Mouse (Mus musculus) hindbrain, embryonic 13.5 days (tissue): ENCODE measurements around the gene Zfp708. TPM values are rescaled to one million over a fixed set of nuclear protein-coding genes. Genes with fewer than 3 reads are reported as not detected.
"Not testable (repeated sequence)": the region's sequence is repeated elsewhere in the genome, so short reads cannot be mapped to it uniquely, and the experiment has no call there.

Experiments used
- ATAC-seq: fragments of 200-750 bp; cut with Nextera tagmentation; 2 replicates; pipeline ENCODE4 v1.8.0; 2017; ENCODE audit warnings: moderate TSS enrichment; ENCODE audit not compliant: low FRiP score
- H3K27ac ChIP-seq: fragments of 300-500 bp; sonication (generic); 2 replicates; pipeline ENCODE4 v1.5.1; 2015; ENCODE audit warnings: inconsistent platforms, mild to moderate bottlenecking, moderate library complexity
- H3K27me3 ChIP-seq: fragments of 300-500 bp; sonication (generic); 2 replicates; pipeline ENCODE4 v1.6.1; 2015; ENCODE audit warnings: mild to moderate bottlenecking, inconsistent platforms
- H3K36me3 ChIP-seq: fragments of 300-500 bp; sonication (generic); 2 replicates; pipeline ENCODE4 v1.6.1; 2015; ENCODE audit warnings: mild to moderate bottlenecking, inconsistent platforms
- H3K4me1 ChIP-seq: fragments of 300-500 bp; sonication (generic); replicated peaks from 2 replicates; pipeline ENCODE4 v1.6.1; 2015; ENCODE audit warnings: inconsistent platforms
- H3K4me2 ChIP-seq: fragments of 300-500 bp; sonication (generic); 2 replicates; pipeline ENCODE4 v1.6.1; 2015; ENCODE audit warnings: inconsistent platforms, mild to moderate bottlenecking, moderate library complexity
- H3K4me3 ChIP-seq: fragments of 300-500 bp; sonication (generic); 2 replicates; pipeline ENCODE4 v1.5.1; 2015; ENCODE audit warnings: mild to moderate bottlenecking, inconsistent platforms
- H3K9ac ChIP-seq: fragments of 300-500 bp; sonication (generic); 2 replicates; pipeline ENCODE4 v1.6.1; 2015; ENCODE audit warnings: mild to moderate bottlenecking, inconsistent platforms
- H3K9me3 ChIP-seq: fragments of 300-500 bp; sonication (generic); 2 replicates; pipeline ENCODE4 v1.6.1; 2016; ENCODE audit warnings: inconsistent platforms
- WGBS: fragments of 180-500 bp; shearing (Covaris S2); methylation state at CpG from one replicate; pipeline ENCODE4 v1.1.7; 2015; 5-methylcytosine and 5-hydroxymethylcytosine counted together
- polyA plus RNA-seq: library from polyadenylated mRNA; unstranded; fragments of >200 nt; fragmentation: Nextera tagmentation; extraction: Ambion mirVana; gene quantifications from 2 replicates; pipeline ENCODE4 v1.2.1, GENCODE M21; 2015

The Zfp708 gene
- 8.7 and 9.8 TPM in 2 replicates for polyA plus RNA-seq

DNA sequence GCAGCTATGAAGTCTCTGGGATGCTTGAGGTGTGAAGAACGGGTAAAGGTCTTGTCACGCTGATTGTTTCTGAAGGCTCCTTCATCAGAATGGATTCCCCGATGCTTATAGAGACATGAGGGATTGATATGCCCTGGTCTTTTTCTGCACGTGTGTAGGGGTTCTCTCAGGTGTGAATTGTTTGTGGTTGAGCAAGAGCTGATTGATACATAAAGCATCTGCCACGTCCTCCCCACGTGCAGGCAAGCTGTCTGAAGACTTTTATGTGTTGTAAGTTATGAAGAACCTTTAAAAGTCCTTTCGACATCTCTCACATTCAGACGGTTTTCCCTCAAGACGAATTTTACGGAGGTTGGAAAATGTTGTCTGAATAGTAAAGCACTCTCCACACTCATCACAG is at the start of gene Zfp708:
Zfp708 (minus strand) TSS at position 101 of the 400 bp plus-strand sequence.
- H3K4me2 ChIP-seq = no peak within 1 kb of the TSS
- no peaks in the 10 kb centered on the region for H3K4me1 ChIP-seq
- H3K9ac ChIP-seq = no peak within 1 kb of the TSS
- no peaks in the 10 kb centered on the region for H3K27me3 ChIP-seq
- WGBS = 93% methylated on average over 10 of the region's 10 CpGs
- no peaks in the 10 kb centered on the region for H3K36me3 ChIP-seq
- no peaks in the 10 kb centered on the region for H3K9me3 ChIP-seq
- no peak for ATAC-seq
- H3K4me3 ChIP-seq = no peak within 1 kb of the TSS
- no peak within 1 kb of the TSS for H3K27ac ChIP-seq

DNA sequence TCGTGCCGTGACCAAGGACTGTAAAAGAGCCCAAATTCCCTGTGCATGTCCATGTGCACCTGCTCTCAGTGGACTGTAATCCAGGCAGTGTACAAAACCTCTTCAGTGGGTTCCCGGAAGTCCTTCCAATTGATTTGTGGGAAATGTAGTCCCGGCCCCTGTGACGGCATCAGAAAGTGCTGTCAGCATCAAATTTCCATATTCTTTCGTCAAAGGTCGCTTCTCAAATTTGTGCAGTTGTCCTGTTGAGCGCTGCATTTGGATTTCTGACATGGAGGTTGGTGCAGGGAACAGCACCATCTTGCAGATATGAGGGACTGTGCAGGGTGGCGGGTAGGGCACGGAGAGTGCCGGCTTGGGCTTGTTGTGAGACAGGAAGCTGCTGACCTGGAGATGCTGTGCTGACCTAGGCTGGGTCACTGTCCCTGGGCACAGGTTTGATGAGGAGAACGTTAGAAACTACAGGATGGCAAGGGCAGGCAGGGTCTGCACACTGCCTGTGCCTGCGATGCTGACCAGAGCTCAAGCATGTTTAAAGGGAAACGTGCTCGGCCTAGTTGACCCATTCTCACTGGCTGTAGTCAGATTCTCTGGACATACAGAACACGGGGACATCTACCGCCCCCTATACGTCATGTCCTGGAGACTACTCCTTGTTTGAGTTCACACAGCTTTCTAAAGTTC is 30.4 kb upstream of the Zfp708 start:
- H3K36me3 ChIP-seq = no peaks in the 10 kb centered on the region
- WGBS = 1% methylated on average over 18 of the region's 18 CpGs
- peak overlapping the region; percentile 74 for H3K27ac ChIP-seq
- peaks cover 9% of the 10 kb centered on the region for H3K4me1 ChIP-seq
- H3K4me2 ChIP-seq = peak overlapping the region; percentile 74
- H3K4me3 ChIP-seq = peak overlapping the region; percentile 62
- peak overlapping the region; percentile 85 for H3K9ac ChIP-seq
- no peaks in the 10 kb centered on the region for H3K27me3 ChIP-seq
- no peaks in the 10 kb centered on the region for H3K9me3 ChIP-seq
- peak; percentile 97 for ATAC-seq

DNA sequence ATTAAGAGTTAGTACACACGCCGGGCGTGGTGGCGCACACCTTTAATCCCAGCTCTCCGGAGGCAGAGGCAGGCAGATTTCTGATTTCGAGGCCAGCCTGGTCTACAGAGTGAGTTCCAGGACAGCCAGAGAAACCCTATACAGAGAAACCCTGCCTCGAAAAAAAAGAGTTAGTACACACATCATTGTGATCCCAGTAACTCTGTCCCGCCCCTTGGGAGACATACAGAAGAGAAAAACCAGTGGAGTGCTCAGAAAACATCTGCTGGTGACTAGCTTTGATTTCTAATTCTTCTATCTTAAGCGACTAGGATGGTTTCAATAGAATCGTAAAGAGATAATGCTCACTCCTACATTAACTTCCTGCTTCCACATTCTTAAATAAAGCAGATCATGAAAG is 29.7 kb upstream of the Zfp708 start:
- Histone ChIP-seq H3K27ac (peak overlapping the region; percentile 74; the same call in 1 of the 2 replicates), H3K4me2 (peak overlapping the region; percentile 74), H3K4me3 (peak overlapping the region; percentile 62)
- not testable (repeated sequence) for H3K27me3 ChIP-seq, H3K9ac ChIP-seq, H3K4me1 ChIP-seq, H3K9me3 ChIP-seq, H3K36me3 ChIP-seq
- peak; percentile 41; the same call in 1 of the 2 replicates for ATAC-seq
- 81% methylated on average over 10 of the region's 10 CpGs for WGBS

DNA sequence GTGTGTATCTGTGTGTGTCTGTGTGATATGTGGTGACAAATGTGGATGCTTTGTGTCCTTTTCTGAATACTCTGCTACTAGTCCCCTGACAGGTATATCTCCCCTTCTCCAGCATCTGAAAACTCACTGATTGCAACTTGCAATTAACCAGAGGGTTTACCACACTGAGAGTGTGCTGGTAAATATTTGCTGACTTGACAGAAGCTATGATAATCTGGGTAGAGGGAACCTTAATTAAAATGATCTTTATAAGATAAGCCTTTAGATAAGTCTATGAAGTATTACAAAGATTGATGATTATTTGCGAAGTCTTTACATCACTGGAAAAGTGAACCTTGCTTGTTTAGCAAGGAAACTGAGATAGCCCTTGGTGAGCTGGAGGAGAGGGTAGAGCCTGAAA is 26.7 kb upstream of the Zfp708 start:
- no peaks in the 10 kb centered on the region for H3K9me3 ChIP-seq
- no peaks in the 10 kb centered on the region for H3K36me3 ChIP-seq
- WGBS = 82% methylated on average over 1 of the region's 1 CpGs
- no peak overlapping the region for H3K4me2 ChIP-seq
- H3K4me1 ChIP-seq = peaks cover 9% of the 10 kb centered on the region
- no peaks in the 10 kb centered on the region for H3K27me3 ChIP-seq
- H3K4me3 ChIP-seq = no peak overlapping the region
- H3K9ac ChIP-seq = no peak overlapping the region
- ATAC-seq = no peak
- H3K27ac ChIP-seq = no peak overlapping the region

DNA sequence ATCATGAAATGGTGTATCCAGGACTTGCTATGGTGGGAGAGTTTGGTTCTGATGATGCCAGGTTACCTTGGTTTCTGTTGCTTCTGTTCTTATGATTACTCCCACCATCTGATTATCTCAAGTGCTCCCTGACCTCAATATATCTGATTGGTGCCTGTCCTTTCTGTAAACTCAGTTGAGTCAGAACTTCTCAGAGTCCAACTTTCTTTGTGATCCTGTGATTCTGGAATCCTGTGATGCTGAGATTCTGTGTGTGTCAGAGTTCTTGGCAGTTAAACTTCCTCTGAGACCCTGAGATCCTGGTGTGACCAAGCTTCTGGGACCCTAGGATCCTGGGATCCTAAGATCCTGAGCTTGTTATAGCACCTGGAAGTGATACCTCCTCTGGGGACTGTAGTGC is 23.6 kb upstream of the Zfp708 start, which contains the start of gene Zfp759:
Zfp759 (plus strand) TSS at position 301 of the 400 bp plus-strand sequence.
- ATAC-seq = not testable (repeated sequence)

DNA sequence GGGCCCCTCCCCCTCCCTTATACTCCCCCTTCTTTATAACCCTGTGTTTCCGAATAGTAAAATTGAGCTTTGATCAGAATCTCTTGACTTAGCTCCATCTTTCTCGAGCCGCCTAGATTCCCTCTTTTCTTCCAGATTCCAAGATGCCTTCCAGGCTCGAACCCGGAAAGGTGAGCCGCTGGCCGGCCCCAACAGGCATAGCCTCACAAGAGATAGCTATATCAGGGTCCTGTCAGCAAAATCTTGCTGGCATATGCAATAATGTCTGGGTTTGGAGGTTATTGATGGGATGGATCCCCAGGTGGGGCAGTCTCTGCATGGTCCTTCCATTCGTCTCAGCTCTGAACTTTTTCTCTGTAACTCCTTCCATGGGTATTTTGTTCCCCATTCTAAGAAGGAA is 18.4 kb upstream of the Zfp708 start, which contains the start of gene Rslcan18:
Rslcan18 (minus strand) TSS at position 101 of the 400 bp plus-strand sequence.
- H3K27ac ChIP-seq, H3K4me3 ChIP-seq, H3K4me2 ChIP-seq, H3K9ac ChIP-seq, H3K36me3 ChIP-seq, ATAC-seq, H3K4me1 ChIP-seq, H3K27me3 ChIP-seq, H3K9me3 ChIP-seq: not testable (repeated sequence)
- 92% methylated on average over 8 of the region's 8 CpGs for WGBS

More for the DNA sequence above, 23.6 kb upstream of the Zfp708 start, which contains the start of gene Zfp759:
- not testable (repeated sequence) for H3K9me3 ChIP-seq, H3K4me1 ChIP-seq, H3K27ac ChIP-seq, H3K36me3 ChIP-seq, H3K9ac ChIP-seq, H3K27me3 ChIP-seq, H3K4me3 ChIP-seq, H3K4me2 ChIP-seq

DNA sequence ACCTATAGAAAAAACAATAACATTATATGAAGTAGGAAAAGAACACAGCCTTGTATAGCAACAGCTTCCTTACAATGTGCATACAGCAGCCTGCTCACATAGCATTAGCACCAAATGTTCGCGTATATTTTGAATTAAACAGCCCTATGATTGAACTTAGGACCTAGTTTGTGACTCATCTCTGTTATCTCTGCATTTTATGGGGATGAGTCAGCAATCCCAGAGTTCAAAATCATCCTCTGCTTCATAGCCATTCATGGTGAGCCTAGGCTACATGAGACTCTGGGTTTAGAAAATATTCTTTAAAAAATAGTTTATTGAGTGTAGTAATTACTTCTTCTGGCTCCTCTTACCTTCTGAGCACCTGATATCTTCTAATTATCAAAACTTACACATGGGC is 15.5 kb upstream of the Zfp708 start:
- H3K36me3 ChIP-seq = no peaks in the 10 kb centered on the region
- H3K4me1 ChIP-seq = no peaks in the 10 kb centered on the region; the same call in 1 of the 2 replicates
- ATAC-seq = no peak
- no peak overlapping the region for H3K9ac ChIP-seq
- 97% methylated on average over 2 of the region's 2 CpGs for WGBS
- no peaks in the 10 kb centered on the region for H3K27me3 ChIP-seq
- no peak overlapping the region for H3K27ac ChIP-seq
- no peaks in the 10 kb centered on the region for H3K9me3 ChIP-seq
- H3K4me3 ChIP-seq = no peak overlapping the region
- no peak overlapping the region for H3K4me2 ChIP-seq

DNA sequence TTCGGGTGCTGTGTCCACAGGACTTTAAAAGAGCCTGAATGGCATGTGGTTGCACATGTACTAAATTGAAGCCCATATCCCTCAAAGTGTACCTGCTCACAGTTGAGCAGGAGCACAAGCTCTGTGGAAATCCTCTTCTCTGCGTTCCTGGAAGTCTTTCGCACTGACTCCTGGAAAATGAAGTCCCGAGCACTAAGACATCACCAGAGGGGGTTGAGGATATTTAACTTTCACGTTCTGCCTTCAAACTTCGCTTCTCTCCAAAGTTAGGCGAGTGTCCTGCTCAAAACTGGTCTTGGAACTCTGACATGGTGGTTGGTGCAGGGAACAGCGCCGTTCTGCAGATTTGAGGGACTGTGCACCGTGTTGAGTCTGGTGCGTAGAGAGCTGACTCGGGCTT is 14.3 kb upstream of the Zfp708 start:
- Histone ChIP-seq H3K4me2 (no peak overlapping the region), H3K27ac (no peak overlapping the region), H3K36me3 (no peaks in the 10 kb centered on the region), H3K9ac (no peak overlapping the region), H3K4me3 (no peak overlapping the region), H3K4me1 (peaks cover 9% of the 10 kb centered on the region), H3K27me3 (no peaks in the 10 kb centered on the region), H3K9me3 (no peaks in the 10 kb centered on the region)
- ATAC-seq = no peak
- 81% methylated on average over 12 of the region's 12 CpGs for WGBS

DNA sequence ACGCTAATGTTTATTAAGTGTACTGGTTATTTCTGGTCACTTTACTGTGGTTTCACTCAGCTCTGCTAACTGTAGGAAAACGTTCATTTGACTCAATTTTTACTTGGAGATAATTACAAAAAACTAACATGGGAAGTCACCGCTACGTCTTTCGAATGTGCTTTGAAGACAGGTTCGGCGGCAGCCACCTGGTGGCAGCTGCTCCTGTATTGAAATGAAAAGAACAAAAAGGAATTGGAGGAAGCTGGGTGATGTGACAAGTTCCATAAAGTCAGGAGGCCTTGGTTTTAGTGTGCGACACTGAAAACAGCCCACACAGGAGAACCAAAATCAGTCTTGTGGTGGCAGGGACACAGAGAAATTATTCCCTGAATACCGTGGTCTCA is 11.0 kb upstream of the Zfp708 start:
- WGBS = 7% methylated on average over 9 of the region's 9 CpGs
- Histone ChIP-seq H3K9ac (no peak overlapping the region), H3K27me3 (no peaks in the 10 kb centered on the region), H3K4me3 (peak overlapping the region; percentile 57), H3K36me3 (0 out of 2 replicates have a peak, but pooled peaks cover 2% of the 10 kb centered on the region), H3K9me3 (no peaks in the 10 kb centered on the region), H3K4me2 (peak overlapping the region; percentile 66), H3K27ac (peak overlapping the region; percentile 36; the same call in 1 of the 2 replicates), H3K4me1 (peaks cover 9% of the 10 kb centered on the region)
- ATAC-seq = peak; percentile 57

DNA sequence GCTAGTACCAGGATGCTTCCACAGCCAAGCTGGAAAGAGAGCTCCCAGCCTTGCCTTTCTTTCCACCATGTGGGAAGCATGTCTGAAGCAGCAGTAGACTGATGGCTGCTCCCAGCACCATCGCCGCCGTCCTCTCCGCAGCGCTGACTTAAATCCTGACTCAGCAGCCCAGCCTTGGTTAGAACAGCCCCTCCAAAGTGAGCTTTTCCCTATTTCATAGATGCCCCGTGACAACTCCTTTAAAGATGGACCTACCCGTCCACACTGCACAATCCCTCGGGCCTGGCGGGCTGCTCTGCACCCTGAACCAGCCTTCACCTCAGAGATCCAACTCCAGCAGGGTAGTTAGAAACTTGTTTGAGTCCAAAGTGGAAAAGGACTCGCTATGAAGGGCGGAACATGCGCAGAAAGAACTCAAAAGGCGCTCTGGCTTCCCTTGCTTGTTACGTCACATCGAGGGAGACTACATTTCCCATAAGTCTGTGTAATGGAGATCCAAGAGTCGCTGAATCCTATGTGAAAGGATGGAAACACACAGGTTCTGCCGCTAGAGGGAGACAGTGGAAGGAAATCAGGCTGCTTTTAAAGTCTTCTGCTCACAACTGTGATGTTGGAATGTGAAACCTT is 10.5 kb upstream of the Zfp708 start, which contains the start of gene Gm28557:
Gm28557 (minus strand) TSS at position 411 of the 627 bp plus-strand sequence.
- Histone ChIP-seq H3K4me1 (peaks cover 9% of the 10 kb centered on the region), H3K27ac (peak within 1 kb of the TSS; percentile 69), H3K9ac (peak within 1 kb of the TSS; percentile 69), H3K27me3 (no peaks in the 10 kb centered on the region), H3K9me3 (no peaks in the 10 kb centered on the region), H3K4me3 (peak within 1 kb of the TSS; percentile 57), H3K4me2 (peak within 1 kb of the TSS; percentile 66), H3K36me3 (0 out of 2 replicates have a peak, but pooled peaks cover 2% of the 10 kb centered on the region)
- ATAC-seq = peak; percentile 98
- WGBS = 0% methylated on average over 17 of the region's 17 CpGs

DNA sequence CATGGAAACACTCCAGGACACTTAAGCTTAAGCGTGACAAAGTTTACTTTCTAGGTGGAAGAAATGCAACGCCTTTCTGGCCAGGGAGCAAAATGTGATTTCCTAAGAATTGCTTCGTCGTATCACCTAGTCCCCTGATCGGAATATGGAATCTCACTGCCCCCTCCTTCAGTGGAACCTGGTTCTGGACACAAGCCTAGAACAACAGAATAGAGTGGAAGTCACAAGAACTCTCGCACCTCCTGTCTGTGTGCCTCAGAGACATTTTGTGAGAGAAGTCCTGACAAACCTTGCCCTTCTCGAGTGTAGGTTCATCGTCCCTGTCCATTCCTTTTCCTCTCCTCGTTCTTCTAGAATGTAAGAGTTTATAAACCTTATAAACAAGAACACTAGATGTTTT is 9.9 kb upstream of the Zfp708 start:
- H3K9me3 ChIP-seq = no peaks in the 10 kb centered on the region
- no peak overlapping the region for H3K27ac ChIP-seq
- 71% methylated on average over 9 of the region's 9 CpGs for WGBS
- peak overlapping the region; percentile 66 for H3K4me2 ChIP-seq
- H3K4me1 ChIP-seq = peaks cover 9% of the 10 kb centered on the region
- no peaks in the 10 kb centered on the region for H3K27me3 ChIP-seq
- no peak for ATAC-seq
- H3K36me3 ChIP-seq = 0 out of 2 replicates have a peak, but pooled peaks cover 2% of the 10 kb centered on the region
- H3K4me3 ChIP-seq = peak overlapping the region; percentile 57
- peak overlapping the region; percentile 69; the same call in 1 of the 2 replicates for H3K9ac ChIP-seq

DNA sequence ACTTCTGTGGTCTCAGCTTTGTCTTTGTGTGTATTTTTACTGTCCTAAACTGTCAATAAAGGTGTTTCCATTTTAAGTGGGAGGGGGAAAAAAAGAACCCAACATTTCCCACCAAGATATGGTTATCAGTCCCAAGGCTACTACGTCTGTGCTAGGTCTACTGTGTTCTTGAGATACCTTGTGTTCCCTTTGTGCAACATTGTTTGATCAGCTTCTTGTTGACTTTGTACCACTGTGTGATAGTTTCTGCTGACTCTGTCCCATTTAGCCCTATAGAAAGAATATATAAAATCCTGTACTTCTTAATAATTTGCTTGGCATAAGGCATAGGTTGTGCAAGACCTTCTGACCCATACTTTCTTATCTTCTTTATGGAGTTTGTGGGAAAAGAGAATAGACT is 7.6 kb downstream of the Zfp708 start:
- WGBS = 88% methylated on average over 1 of the region's 1 CpGs
- no peak overlapping the region for H3K4me2 ChIP-seq
- no peaks in the 10 kb centered on the region for H3K36me3 ChIP-seq
- H3K9me3 ChIP-seq = no peaks in the 10 kb centered on the region
- no peak overlapping the region for H3K27ac ChIP-seq
- H3K27me3 ChIP-seq = no peaks in the 10 kb centered on the region
- H3K4me3 ChIP-seq = no peak overlapping the region
- H3K9ac ChIP-seq = no peak overlapping the region
- no peaks in the 10 kb centered on the region for H3K4me1 ChIP-seq
- no peak for ATAC-seq
